In genomic region chr11:120228911-120229437, GRCm38 (mm10) we compare ENCODE assay signal across 8 mouse cellular contexts. TPM values are rescaled to one million over a fixed set of nuclear protein-coding genes. Genes with fewer than 3 reads are reported as not detected.
DNase-seq lines count a peak whose midpoint lies in the region; ATAC-seq and TF ChIP-seq lines count a peak whose summit lies in the region.

No protein-coding gene starts in this region.

- peak overlapping the region; percentile 99 for H3K9ac ChIP-seq in heart, embryonic 11.5 days (ENCODE audit: low read depth, low read length)
- H3K9ac ChIP-seq in forebrain, embryonic 16.5 days (replicated peaks; ENCODE audit: low read depth, low read length), result peak overlapping the region; percentile 99

- H3K36me3 ChIP-seq in heart, embryonic 11.5 days (ENCODE audit: control insufficient read depth, insufficient read depth, low read length), result no peaks in the 10 kb centered on the region
- no peaks in the 10 kb centered on the region for H3K36me3 ChIP-seq in forebrain, embryonic 16.5 days (ENCODE audit: control insufficient read depth, insufficient read depth)
- no peaks in the 10 kb centered on the region for H3K36me3 ChIP-seq in limb, embryonic 10.5 days
- H3K36me3 ChIP-seq in thymus, adult 2 months (ENCODE audit: control insufficient read depth, insufficient read depth, low read length), result no peaks in the 10 kb centered on the region

- WGBS in heart, embryonic 11.5 days (ENCODE audit: insufficient replicate concordance), result 44% methylated on average over 7 of the region's 7 CpGs
- 21% methylated on average over 7 of the region's 7 CpGs for WGBS in forebrain, embryonic 16.5 days
- 25% methylated on average over 7 of the region's 7 CpGs for WGBS in limb, embryonic 10.5 days
- 7% methylated on average over 7 of the region's 7 CpGs for WGBS in olfactory bulb, adult 2 months
- 93% methylated on average over 7 of the region's 7 CpGs for WGBS in thymus, adult 2 months

- 0 out of 2 replicates have a peak overlapping the region, but pooled peaks have one; percentile 19 for H3K27ac ChIP-seq in heart, embryonic 11.5 days (ENCODE audit: low read depth, low read length)
- H3K27ac ChIP-seq in forebrain, embryonic 16.5 days (ENCODE audit: low read length), result peak overlapping the region; percentile 39; the same call in 1 of the 2 replicates
- H3K27ac ChIP-seq in limb, embryonic 10.5 days, result peak overlapping the region; percentile 100
- H3K27ac ChIP-seq in olfactory bulb, adult 2 months (ENCODE audit: insufficient read depth, low read depth, low read length), result peak overlapping the region; percentile 92
- H3K27ac ChIP-seq in thymus, adult 2 months (ENCODE audit: control insufficient read depth, insufficient read depth, low read length), result no peak overlapping the region

- peak overlapping the region; percentile 100 for H3K4me2 ChIP-seq in heart, embryonic 11.5 days
- peak overlapping the region; percentile 94 for H3K4me2 ChIP-seq in forebrain, embryonic 16.5 days (ENCODE audit: low read length)

- H3K9me3 ChIP-seq in heart, embryonic 11.5 days (replicated peaks; ENCODE audit: control insufficient read depth, low read length), result no peaks in the 10 kb centered on the region
- no peaks in the 10 kb centered on the region for H3K9me3 ChIP-seq in forebrain, embryonic 16.5 days (ENCODE audit: control insufficient read depth, low read length)
- no peaks in the 10 kb centered on the region for H3K9me3 ChIP-seq in limb, embryonic 10.5 days (replicated peaks)

- no peak for ATAC-seq in heart, embryonic 11.5 days (replicated peaks; ENCODE audit: insufficient number of reproducible peaks, low FRiP score, low TSS enrichment)
- ATAC-seq in forebrain, embryonic 16.5 days, result no peak

- no peaks in the 10 kb centered on the region for H3K27me3 ChIP-seq in heart, embryonic 11.5 days (ENCODE audit: control insufficient read depth, insufficient read depth, low read length)
- no peaks in the 10 kb centered on the region for H3K27me3 ChIP-seq in forebrain, embryonic 16.5 days (replicated peaks; ENCODE audit: control insufficient read depth, insufficient read depth, low read length)
- no peaks in the 10 kb centered on the region for H3K27me3 ChIP-seq in limb, embryonic 10.5 days (ENCODE audit: low read depth, poor library complexity, severe bottlenecking)
- no peaks in the 10 kb centered on the region; the same call in 1 of the 2 replicates for H3K27me3 ChIP-seq in thymus, adult 2 months (ENCODE audit: control insufficient read depth, insufficient read depth, low read length)

- TF ChIP-seq POLR2A in olfactory bulb, adult 2 months (IDR thresholded peaks at IDR 0.05; ENCODE audit: insufficient read depth, low read depth, low read length), result no peak
- TF ChIP-seq POLR2A in thymus, adult 2 months (IDR thresholded peaks at IDR 0.05; ENCODE audit: control insufficient read depth, extremely low read depth, insufficient read depth, low read length, poor library complexity), result no peak

- DNase-seq in heart, adult 8-10 months (ENCODE audit: low spot score), result no peak
- peak; percentile 90 for DNase-seq in brain, adult 2 months (ENCODE audit: low read depth, low spot score)
- DNase-seq in limb, embryonic 10.5 days (ENCODE audit: low spot score), result no peak
- DNase-seq in spleen, adult 18-20 months, result no peak
- no peak for DNase-seq in thymus, adult 2 months

- no peak for TF ChIP-seq CTCF in olfactory bulb, adult 2 months (IDR thresholded peaks at IDR 0.05; ENCODE audit: insufficient read depth, low read depth, low read length)
- no peak for TF ChIP-seq CTCF in thymus, adult 2 months (IDR thresholded peaks at IDR 0.05; ENCODE audit: borderline replicate concordance, control insufficient read depth, extremely low read depth, insufficient read depth, low read length, poor library complexity)

- H3K4me3 ChIP-seq in heart, embryonic 11.5 days (ENCODE audit: low read depth, low read length), result peak overlapping the region; percentile 96
- H3K4me3 ChIP-seq in forebrain, embryonic 16.5 days (replicated peaks; ENCODE audit: low read length), result peak overlapping the region; percentile 91
- H3K4me3 ChIP-seq in limb, embryonic 10.5 days, result peak overlapping the region; percentile 96
- H3K4me3 ChIP-seq in olfactory bulb, adult 2 months (ENCODE audit: insufficient read depth, low read depth, low read length), result peak overlapping the region; percentile 25
- no peak overlapping the region for H3K4me3 ChIP-seq in thymus, adult 2 months (ENCODE audit: control insufficient read depth, insufficient read depth, low read length)

- H3K4me1 ChIP-seq in heart, embryonic 11.5 days (ENCODE audit: control insufficient read depth, insufficient read depth, low read length), result peaks cover 64% of the 10 kb centered on the region
- peaks cover 60% of the 10 kb centered on the region for H3K4me1 ChIP-seq in forebrain, embryonic 16.5 days (replicated peaks; ENCODE audit: control insufficient read depth, insufficient read depth, low read length)
- peaks cover 84% of the 10 kb centered on the region for H3K4me1 ChIP-seq in limb, embryonic 10.5 days
- peaks cover 45% of the 10 kb centered on the region for H3K4me1 ChIP-seq in olfactory bulb, adult 2 months (ENCODE audit: control insufficient read depth, insufficient read depth, low read length)
- peaks cover 57% of the 10 kb centered on the region for H3K4me1 ChIP-seq in thymus, adult 2 months (replicated peaks; ENCODE audit: control insufficient read depth, insufficient read depth, low read length)

RNA-seq across cellular contexts. Expression of gene Bahcc1, which starts 3.8 kb away (rescaled TPM):
- polyA plus RNA-seq in heart, embryonic 11.5 days (2014; fragmentation: Nextera tagmentation; extraction: Ambion mirVana), result 7.0 and 9.1 TPM in 2 replicates
- total RNA-seq in heart, adult 8-10 months (2022), result 10 to 100 TPM in 2 of 4 experiments, 1 to 10 TPM in 2; 6.2 to 12.6 (median 9.3) TPM
- polyA plus RNA-seq in forebrain, embryonic 16.5 days (2015; fragmentation: Nextera tagmentation; extraction: Ambion mirVana), result 14.5 and 14.8 TPM in 2 replicates
- 19.9 and 20.3 TPM in 2 replicates for polyA plus RNA-seq in limb, embryonic 10.5 days (2016; fragmentation: Nextera tagmentation; extraction: Ambion mirVana)
- not detected in 2 replicates for polyA plus RNA-seq in olfactory bulb, adult 2 months (2012; ENCODE audit: insufficient read depth, insufficient read length, low replicate concordance, missing spikeins)
- polyA plus RNA-seq in thymus, adult 2 months (2012; rRNA removed), result 11.0 and 15.1 TPM in 2 replicates
